Mouse (Mus musculus) G1E-ER4 (cell line): ENCODE data around the gene Anks1. TPM values are rescaled to one million over a fixed set of nuclear protein-coding genes. Genes with fewer than 3 reads are reported as not detected.

Experiments used
- GATA1 ChIP-seq: IDR thresholded peaks from one replicate; pipeline ENCODE4 v1.8.0; 2012; ENCODE audit warnings: low read length, inconsistent platforms
- polyA plus RNA-seq: library from polyadenylated mRNA; stranded (reverse); fragments of >175 nt; gene quantifications from 2 replicates; pipeline ENCODE4 v1.2.3, GENCODE M21; 2012

Anks1 gene
- 11.1 and 13.2 TPM in 2 replicates for polyA plus RNA-seq

DNA sequence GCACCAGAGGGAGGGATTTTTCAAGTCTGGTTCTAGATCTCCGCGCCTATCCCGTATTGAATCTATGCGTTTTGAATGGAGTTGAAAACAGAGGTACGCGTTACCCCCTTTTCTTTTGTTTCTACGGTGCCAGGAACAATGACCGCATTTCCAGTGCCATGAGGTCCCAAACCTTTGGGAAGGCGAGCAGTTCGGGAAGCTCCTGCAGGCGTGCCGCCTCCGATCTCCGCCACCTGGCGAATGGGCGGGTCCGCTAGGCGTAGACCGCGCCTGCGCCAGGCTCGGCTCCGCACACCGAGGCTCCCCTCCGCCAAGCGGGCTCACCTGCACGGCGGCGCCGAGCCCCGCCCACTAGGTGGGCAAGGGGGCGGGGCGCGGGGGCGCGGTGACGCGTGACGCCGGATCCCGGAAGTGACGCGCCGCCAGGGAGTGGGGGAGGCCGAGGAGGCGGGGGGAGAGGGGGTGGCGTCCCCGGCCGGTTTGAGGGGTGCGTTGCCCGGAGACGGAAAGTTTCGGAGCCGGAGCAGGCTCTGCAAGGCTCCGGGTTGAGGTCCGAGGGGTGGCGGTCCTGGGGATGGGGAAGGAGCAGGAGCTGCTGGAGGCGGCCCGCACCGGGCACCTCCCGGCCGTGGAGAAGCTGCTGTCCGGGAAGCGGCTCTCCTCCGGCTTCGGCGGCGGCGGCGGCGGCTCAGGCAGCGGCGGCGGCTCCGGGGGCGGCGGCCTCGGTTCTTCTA lies at the start of gene Anks1:
Gene Anks1 (plus strand): TSS at position 419 of the 734 bp plus-strand sequence.
- no peak for TF ChIP-seq GATA1

DNA sequence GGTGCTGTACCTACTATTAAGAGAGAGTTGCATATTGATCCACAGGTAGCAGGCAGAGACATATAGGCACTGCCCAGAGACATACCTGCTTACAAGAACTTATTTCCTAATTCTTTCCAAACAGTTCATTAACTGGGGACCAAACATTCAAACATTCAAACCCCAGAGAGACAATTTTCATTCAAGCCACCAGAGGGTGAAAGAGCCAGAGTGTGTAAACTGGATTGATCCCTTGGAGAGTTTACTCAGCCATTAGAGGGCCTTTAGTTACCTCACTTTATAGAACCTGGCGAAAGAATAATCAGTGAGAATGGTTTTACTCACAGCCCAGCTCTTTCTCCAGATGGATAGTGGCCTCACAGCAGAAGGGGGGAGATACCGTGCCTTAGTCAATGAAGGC lies 43.6 kb upstream of the Anks1 start:
- no peak for TF ChIP-seq GATA1

DNA sequence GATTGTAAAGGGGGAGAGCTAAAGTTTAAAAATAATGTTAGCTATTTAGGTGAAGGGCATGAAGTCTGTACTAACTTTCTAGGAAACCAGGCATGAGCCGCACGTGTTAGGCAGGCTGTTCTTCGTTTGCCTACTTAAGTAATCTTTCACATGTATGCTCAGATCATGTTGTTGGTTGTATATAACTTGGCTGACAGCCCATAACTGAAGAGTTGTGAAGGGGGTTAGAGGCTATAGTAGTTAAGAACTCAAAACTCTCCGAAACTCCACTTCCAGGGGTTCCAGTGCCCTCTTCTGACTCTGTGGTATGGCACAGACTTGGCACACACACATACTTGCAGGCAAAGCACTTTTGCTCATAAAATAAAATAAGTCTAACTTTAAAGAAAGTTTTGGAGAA lies 42.4 kb upstream of the Anks1 start:
- TF ChIP-seq GATA1, result no peak

DNA sequence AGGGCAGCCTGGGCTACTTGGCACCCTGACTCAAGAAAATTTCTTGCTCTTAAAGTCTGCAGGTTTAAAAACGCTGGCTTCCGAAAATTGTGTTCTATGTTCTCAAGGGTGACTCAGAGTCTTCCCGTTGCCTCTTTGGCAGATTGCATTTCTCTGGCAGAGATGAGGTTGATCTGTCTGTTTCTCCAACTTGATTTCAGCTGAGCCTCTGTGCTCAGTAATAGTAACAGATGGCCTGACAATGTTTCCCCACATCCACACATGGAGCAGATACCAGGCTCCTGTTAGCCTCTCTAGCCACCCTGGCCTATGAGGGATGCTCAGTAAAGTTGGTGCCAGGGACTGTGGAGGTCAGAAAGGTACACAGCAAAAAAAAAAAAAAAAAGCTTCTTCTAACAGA lies 37.3 kb upstream of the Anks1 start:
- TF ChIP-seq GATA1, result no peak

DNA sequence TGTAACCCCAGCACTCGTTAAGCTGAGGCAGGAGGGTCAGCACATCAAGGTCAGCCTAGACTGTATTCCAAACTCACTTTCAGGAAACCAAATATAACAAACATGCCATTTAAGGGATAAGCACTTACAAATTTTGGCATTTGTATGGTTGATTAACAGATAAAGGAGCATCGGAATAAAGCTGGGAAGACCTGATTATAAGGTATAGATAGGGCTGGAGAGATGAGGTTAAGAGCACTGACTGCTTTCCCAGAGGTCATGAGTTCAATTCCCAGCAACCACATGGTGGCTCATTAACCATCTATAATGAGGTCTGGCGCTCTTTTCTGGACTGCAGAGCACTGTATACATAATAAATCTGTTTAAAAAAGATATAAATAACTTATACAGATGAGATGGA lies 35.5 kb upstream of the Anks1 start:
- no peak for TF ChIP-seq GATA1

DNA sequence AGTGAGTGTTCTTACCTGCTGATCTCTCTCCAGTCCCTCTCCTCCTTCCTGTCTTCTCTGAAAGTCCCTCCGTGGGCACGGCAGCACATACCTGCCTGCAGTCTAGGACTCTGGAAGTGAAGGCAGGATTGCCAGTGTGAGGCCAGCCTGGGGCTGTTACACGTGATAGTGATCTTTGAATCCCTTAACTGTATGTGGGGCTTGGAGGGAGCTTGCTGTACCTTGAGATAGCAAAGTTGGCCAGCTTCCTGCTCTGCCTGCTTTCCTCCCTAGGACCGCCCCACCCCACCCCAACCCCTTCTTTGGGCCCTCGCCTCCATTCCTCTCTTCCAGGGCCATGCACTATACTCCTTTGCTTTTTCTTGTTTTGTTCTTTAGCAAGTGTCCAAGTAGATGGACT lies 34.6 kb upstream of the Anks1 start:
- TF ChIP-seq GATA1, result no peak

DNA sequence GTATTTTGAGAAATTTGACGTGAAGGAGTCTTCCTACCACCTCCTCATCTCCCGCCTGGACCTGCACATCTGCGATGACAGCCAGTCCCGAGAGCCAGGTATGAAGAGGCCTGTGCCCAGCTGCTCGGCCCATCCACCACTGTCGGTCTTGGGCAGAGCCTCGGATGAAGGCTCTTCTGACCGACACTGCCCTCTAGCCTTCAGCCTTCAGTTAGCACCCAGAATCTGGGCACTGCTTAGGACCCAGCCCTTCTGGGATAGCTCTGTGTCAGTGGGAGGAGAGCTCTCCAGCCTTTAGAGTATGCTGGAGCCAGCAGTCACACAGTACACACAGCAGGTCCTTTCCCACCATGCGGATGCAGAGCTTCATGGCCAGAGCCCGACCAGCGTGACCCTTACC lies 27.6 kb upstream of the Anks1 start:
- TF ChIP-seq GATA1, result no peak

DNA sequence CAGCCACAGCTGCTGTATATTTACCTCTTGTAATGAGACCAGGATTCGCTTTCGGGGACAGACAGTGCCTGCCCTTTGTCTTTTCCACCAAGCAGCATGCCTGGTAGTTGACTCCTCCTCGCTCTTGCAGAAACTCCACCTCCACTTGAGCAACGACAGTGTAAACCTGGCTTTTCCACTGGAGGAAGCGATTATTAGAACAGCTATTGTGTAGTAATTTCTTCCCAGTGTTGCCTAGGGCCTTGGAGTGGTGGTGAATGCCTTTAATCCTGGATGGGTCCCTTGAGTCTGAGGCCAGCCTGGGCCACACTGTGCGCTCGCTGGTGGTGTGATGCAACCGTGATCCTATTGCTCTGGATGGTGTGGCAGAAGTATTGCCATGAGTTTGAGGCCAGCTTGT lies 26.0 kb upstream of the Anks1 start:
- TF ChIP-seq GATA1, result no peak

DNA sequence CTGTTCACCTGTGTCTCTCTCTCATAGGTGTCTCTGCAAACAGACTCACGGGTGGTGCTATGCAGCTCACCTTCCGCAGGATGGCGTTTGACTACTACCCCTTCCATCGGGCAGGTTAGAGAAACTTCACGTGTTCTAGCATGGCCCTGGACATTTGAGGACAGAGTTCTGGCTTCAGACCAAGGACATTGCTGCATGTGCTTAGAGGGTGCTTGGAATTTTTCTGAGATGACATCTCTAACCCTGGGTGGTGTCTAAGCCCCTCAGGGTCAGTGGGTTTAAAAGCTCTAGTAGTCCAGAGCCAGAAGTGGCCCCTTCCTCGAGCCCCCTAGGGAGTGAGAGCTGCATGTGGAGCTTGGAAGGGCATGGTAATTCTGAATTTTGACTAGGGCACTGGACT lies 25.1 kb upstream of the Anks1 start:
- no peak for TF ChIP-seq GATA1

DNA sequence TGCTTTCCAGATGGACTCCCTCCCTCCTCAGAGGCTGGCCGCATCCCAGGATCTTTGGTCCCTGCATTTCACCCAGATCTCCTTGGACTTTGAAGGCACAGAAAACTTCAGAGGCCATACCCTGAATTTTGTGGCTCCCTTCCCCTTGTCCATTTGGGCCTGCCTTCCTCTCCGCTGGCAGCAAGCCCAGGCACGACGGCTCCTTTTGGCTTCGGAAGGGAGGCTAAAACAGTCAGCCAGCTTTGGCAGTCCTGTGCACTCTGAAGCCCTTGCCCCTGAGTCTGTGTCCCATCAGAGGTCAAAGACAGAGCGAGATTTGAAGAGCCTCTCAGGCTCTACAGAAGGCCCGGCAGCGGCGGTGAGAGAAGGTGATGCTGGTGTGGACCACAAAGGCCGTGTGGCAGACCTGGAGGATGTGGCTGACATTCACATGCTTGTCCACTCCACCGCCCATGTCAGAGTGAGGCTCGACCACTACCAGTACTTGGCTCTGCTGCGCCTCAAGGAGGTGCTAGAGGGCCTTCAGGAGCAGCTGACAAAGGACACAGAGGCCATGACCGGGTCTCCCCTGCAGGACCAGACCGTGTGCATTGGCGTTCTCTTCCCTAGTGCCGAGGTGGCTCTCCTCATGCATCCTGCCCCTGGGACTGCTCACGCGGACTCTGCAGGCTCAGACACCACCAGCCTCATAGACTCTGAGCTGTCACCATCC lies 22.5 kb upstream of the Anks1 start:
- TF ChIP-seq GATA1, result no peak

DNA sequence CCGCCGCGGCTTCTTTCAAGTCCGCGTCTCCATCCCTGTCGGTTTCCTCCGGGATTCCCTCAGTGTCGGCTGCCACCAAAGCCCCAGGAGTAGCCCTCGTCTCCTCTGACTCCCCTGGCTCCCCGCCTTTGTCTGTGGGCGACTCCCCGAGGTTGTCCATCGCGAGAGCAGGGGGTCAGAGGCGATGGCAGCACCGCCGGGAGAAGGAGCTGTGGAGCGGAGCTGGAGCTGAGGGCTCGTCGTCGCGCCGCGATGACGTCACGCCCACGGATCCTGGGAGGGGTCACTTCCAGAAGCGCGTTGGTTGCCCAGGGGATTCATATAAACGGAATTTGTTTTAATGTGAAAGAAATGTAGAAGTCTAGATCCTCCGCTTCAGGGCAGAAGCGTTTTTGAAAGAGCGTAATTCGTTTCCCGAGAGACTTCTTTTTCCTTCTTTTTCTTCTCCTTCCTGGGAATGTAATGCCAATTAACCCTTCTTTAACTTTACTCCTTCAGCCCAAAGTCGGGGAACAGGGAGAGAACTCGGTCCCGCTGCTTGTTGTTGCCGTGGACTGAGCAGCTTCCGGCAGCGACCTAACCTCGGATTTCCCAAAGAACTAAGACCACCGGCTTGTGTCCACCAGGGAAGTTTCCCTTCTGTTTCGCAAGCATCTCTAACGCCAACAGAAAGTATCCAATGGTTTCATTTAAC lies 1.4 kb upstream of the Anks1 start:
- TF ChIP-seq GATA1, result no peak

DNA sequence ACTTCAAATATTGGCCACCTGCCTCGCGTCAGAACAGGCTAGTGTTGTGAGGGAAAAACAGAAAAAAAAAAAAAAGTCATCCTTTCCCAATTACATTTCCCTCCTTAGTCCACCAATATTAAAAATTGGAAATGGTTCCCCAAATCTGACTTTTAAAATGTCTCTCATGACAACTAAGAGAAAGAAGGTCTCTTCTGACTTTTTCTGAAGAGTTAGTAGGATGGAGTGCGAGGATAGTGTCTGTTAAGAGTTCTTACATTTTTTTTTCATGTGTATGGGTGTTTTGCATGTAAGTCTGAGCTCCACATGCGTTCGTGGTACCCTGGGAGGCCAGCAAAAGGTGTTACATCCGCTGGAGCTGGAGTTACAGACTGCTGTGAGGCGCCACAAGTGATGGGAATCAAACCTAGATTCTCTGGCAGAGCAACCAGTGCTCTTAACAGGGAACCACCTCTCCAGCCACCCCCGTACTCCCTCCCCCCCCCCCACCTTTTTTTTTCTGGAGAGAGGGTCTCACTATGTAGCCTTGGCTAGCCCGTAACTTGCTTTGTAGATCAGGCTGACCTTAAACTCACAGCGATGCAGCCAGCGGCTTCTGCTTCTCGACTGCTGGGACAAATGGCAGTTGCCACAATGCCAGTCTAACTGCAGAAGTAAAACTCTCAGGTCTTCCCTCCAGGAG lies 759 bp upstream of the Anks1 start:
- TF ChIP-seq GATA1, result no peak

DNA sequence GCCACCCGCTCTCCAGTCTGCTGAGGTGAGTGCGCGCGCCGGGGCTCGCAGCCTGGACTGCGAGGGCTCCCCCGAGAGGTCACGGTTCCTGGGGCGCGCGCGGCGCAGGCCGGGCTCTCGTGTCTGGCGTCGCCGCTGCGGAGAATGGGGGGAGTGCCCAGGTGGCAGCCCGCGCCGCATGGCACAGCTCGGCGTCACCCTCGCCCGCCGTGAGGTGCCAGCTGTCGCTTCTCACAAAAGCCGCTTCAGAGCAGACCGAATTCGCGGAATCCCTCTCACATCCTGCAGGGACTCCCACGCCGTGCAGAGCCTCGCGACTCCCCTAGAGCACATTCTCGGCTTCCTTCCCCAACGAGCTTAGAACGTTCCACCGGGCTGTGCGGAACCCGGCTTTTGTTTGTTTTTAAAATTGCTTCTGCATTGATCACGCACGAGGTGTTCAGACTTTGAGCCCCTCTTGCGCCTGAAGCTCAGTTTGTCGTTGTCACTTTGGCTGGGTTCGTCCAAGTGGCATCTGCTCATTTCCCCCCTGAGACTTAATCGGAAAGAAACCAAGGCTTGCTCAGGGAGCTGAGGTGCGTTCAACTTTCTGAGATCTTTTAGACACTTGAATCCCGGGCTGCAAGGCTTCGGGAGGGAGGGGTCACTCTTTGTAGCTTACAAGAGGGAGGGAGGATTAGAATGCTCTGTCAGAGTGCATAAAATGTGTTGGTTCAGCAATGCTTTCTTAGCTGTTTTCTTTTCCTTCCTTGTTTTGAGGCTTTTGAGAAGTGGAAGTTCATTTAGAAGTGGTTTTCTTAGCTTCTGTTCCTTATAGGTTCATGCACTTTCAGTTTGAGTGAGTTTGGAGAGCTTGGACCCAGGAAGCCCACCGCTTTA lies 755 bp downstream of the Anks1 start, which contains the start of gene Taf11:
Gene Taf11 (minus strand): TSS at position 223 of the 879 bp plus-strand sequence.
- TF ChIP-seq GATA1, result no peak

DNA sequence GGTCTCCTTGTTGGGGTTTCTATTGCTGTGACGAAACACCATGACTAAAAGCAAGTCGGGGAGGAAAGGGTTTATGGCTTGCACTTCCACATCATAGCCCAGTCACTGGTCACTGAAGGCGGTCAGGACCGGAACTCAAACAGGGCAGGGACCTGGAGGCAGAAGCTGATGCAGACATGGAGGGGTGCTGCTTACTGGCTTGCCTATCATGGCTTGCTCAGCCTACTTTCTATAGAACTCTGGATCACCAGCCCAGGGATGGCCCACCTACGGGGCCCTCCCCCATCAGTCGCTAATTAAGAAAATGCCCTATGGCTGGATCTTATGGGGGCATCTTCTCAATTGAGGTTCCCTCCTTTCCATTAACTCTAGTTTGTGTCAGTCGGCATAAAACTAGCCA lies 2.3 kb downstream of the Anks1 start:
- no peak for TF ChIP-seq GATA1

DNA sequence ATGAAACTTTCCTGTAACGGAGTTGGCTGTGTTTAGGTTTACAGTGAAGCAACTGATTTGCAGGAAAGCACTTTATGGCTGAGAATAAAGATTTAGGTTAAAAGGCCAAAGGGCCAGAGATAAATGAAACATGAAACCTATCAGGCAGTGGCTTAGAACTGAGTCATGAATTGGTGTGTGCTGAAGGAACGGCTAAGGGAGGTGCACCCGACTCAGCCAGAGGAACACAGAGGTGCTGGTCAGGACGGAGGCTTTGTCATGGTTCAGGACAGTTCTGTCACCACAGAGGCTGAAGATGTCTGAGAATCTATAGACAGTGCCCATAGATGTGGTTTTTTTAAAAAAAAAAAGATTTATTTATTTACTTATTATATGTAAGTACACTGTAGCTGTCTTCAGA lies 5.6 kb downstream of the Anks1 start:
- TF ChIP-seq GATA1, result no peak
